Mouse (Mus musculus) small intestine, adult 2 months (tissue): Measurements from ENCODE around the gene Gm9913.

ENCODE experiments used
- CTCF ChIP-seq: fragments of 200-500 bp; IDR thresholded peaks from 2 replicates; pipeline ENCODE4 v1.5.1; 2012; ENCODE audit warnings: low read depth, mild to moderate bottlenecking, control low read depth, inconsistent platforms, low read length, moderate library complexity, mixed read lengths; ENCODE audit not compliant: insufficient replicate concordance, insufficient read length; ENCODE audit errors: extremely low read depth
- POLR2A ChIP-seq: fragments of 200-500 bp; IDR thresholded peaks from 2 replicates; pipeline ENCODE4 v1.6.1; 2012; ENCODE audit warnings: low read depth, mild to moderate bottlenecking, control low read depth, inconsistent platforms, low read length, moderate library complexity

DNA sequence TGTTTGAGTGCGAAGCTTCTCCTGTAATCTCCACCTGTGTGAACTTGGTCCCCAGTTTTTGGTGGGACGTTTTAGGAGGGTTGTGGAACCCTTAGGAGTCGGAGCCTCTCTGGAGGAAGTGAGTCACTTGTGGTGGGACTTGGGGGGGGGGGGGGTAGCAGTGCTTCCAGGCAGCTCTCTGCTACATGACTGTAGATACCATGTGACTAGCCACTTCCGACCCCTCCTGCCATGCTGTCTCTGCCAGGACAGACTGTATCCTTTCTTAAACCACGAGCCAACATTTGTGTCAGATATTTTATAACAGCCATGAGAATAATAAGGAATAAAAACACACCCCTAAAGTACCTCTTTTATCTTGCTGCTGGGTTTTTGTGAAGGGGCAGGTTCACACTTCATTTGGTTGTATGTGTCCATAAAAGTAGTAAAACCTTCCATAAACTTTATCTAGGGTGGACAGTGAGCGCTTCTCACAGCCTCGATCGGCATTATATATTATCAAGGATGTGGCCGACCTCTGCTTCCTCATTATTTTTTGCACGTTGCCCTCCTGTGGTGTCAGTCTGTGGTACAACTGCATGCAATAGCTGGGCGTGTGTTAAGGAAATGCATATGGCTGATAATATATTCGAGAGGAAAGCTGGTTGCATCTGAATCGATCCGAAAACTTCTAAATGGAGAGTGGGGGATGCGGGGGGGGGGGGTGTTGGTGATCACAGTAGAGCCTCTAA, 48.7 kb upstream of the Gm9913 start:
- no peak for TF ChIP-seq CTCF
- TF ChIP-seq POLR2A, result no peak
